Mouse (Mus musculus): ENCODE measurements at regions not wholly inside any gene's neighbourhood (a gene's known extent, or its start where the extent isn't known, plus 50 kb on each side); places are given as distances from the start of the nearest gene placed in this dataset.

DNA sequence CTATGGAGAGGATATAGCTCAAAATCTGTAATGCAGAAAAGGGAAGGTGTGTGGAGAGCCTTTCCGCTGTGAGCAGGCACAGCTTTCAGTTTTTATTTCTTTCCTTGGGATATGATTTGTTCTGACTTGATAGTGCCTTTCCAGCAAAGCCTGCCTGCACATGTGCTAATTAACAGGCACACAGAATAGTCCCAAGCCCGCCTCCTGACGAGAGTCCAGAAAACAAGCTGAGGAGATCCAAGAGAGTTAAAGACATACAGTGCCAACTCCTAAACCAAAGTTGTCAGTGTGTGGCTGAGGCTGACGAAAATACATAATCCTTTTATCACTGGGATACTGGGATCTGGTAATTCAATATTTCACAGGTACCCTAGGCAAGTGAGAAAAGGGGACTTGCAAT lies 224.8 kb upstream of the Gria1 start:
- TF ChIP-seq POLR2A (IDR thresholded peaks at IDR 0.05; ENCODE audit: insufficient read length, low read depth) (no peak), POLR2AphosphoS2 (IDR thresholded peaks at IDR 0.05; ENCODE audit: insufficient read length, low read depth) (no peak), REST (IDR thresholded peaks at IDR 0.05; ENCODE audit: insufficient read depth, insufficient read length) (no peak), MYOD1 (IDR thresholded peaks at IDR 0.05; ENCODE audit: control insufficient read depth in 1 of 3, insufficient read length in 2 of 3, low read depth in 2 of 3) (no peak), USF1 (IDR thresholded peaks at IDR 0.05; ENCODE audit: low read depth) (no peak), TCF3 (IDR thresholded peaks at IDR 0.05; ENCODE audit: insufficient read length, low read depth) (no peak), TCF12 (IDR thresholded peaks at IDR 0.05; ENCODE audit: insufficient read depth, poor library complexity, severe bottlenecking) (no peak)
